Mouse (Mus musculus): ENCODE data around the gene Snrpd3.

Gene Snrpd3

DNA sequence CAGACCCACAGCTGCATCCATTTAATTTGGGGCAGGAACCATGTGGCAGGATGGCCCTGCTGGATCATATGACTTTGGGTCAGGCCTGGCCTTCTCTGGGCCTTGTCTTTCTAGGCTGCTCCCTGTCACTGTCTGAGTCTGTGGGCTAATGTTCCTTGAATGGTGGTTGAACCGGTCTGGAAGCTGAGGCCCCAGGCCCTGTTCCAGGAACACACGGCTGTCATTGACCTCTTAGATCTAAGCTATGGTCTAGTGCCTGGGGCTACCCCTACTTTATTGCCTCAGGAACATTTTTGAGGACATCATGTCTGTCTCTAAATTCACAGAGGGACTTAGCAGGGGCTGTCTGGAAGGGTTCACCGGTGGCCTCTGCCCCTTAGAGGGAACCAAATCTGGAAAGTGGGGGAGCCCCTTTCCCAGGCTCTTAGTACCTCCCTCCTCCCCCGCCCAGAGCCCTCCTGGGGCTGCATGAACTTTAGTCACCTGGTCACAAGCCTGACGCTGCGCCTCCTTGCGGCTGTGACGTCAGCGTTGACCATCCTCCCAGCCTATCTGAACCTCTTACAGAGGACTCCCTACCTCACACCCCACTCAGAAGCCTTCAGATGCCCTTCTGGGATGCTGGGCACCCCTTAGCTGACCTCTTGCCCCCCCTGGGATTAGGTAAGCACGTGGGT lies 53.8 kb downstream of the Snrpd3 start:
- no peak for DNase-seq

DNA sequence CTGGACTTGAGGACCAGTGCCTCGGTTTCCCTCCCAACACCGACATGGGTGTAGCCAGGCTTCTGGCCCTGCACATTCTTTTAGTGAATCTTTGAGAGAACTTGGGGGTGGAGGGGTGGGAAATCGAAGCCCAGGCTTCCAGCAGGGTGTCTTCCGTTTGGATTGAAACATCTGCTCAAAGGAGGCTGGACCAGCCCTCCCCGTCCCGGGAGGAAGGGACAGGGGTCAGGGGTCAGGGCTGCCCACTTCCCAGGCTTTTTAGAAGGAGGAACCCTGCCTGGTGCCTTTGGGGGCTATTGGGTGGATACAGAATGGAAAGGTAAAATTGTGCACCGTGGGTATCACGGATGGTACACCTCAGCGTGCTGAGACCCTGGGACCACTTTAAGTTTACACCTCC lies 54.6 kb downstream of the Snrpd3 start:
- DNase-seq: no peak

DNA sequence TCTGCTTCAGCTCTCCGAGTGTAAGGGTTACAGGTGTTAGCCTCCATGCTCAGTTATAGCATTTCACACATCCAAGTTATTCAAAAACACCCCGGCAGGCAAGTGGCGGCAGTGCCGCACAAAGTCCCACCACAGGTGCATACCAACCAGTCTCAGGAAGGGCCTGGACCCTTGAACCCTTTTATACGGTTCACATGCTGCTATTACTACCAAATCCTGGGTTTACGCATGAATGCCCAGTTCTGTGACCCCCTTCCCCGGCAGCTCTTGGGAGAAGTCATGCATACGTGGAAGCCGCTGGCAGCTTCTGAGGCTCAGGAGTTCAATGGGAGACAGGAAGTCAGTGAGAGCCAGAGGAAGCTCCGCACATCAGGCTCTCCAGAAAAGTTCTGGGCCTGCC lies 55.8 kb downstream of the Snrpd3 start:
- no peak for DNase-seq

GRCm38 (mm10) chr10:75573965-75574364 lies 56.6 kb downstream of the Snrpd3 start:
- DNase-seq: no peak

GRCm38 (mm10) chr10:75579129-75579528 lies 61.8 kb downstream of the Snrpd3 start:
- no peak for DNase-seq

- DNase-seq: peak; percentile 94 to 97
Observed at GRCm38 (mm10) chr10:75585876-75586552, 68.7 kb downstream of the Snrpd3 start.

GRCm38 (mm10) chr10:75586553-75586879 lies 69.2 kb downstream of the Snrpd3 start:
- DNase-seq: no peak
